Mouse (Mus musculus): Measurements from ENCODE around the gene Acaca. TPM values are rescaled to one million over a fixed set of nuclear protein-coding genes. Genes with fewer than 3 reads are reported as not detected.
"Not testable (repeated sequence)": the region's sequence is repeated elsewhere in the genome, so short reads cannot be mapped to it uniquely, and the experiment has no call there.

Acaca gene
- polyA plus RNA-seq, 1 experiment = 43.7 TPM

DNA sequence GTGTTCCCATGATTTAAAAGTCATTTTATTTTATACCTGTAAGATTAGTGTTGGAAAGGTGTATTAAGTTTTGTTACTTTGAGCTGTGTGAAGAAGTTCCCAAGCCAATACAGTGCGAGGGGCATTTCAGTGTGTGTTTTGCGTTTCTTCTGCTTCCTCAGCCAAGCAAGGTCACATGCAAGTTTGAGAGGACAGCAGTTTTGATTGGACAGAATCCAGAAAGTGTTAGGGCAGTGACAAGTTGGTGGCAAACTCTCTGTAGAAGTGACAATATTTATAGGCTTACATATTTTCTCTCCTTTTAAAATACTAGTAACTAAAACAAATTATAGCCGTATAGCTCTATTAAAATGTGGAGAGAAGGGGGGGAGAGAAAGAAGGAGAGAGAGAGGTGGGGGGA, 161.3 kb downstream of the Acaca start:
- no peak for DNase-seq (ENCODE audit: low read depth)
- no peak for TF ChIP-seq POLR2A (IDR thresholded peaks at IDR 0.05; ENCODE audit: borderline replicate concordance, extremely low read depth, insufficient read depth, insufficient read length, poor library complexity, severe bottlenecking)
- no peak for TF ChIP-seq CTCF (IDR thresholded peaks at IDR 0.05; ENCODE audit: borderline replicate concordance, extremely low read depth, insufficient read depth, insufficient read length)

DNA sequence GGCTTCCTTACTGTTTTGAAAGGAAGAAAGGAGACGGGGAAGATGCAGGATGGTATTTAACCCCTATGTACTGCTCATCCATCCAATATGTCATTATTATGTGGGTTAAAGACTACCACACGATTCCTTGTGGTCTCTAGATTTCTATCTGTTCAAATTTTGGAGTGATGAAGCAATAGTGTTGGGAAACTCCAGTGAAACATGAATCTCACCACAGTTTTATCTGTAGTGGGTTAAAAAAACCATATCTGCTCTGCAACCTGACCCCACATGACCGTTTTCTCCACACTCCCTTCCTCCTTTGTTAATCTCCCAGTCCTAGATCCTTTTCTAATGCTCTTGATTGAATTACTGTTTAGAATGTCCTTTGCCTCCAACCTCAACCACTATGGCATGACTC, 163.1 kb downstream of the Acaca start:
- DNase-seq (ENCODE audit: low read depth) = no peak

DNA sequence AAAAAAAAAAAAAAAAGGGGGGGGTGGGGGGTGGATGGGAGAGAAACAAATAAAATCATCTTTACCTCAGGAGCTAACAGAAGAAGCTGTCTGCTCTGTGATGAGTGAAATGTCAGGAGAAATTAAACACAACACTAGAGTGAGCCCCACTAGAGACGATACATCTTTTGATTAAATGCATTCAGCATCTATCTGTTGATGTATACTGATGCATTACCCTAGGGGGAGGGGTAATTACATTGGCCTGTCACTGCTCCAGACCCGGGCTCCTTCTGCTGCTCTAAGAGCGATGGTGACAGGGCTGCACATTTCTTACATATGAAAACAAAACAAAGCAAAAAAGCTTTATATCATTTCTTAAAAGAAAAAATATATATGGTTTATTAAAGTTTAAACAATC, 163.8 kb downstream of the Acaca start:
- no peak for TF ChIP-seq POLR2A (IDR thresholded peaks at IDR 0.05; ENCODE audit: borderline replicate concordance, extremely low read depth, insufficient read depth, insufficient read length, poor library complexity, severe bottlenecking)
- TF ChIP-seq CTCF (IDR thresholded peaks at IDR 0.05; ENCODE audit: borderline replicate concordance, extremely low read depth, insufficient read depth, insufficient read length) = no peak
- peak; percentile 59 for DNase-seq (ENCODE audit: low read depth)

More for the DNA sequence above, 163.1 kb downstream of the Acaca start:
- TF ChIP-seq POLR2A (IDR thresholded peaks at IDR 0.05; ENCODE audit: borderline replicate concordance, extremely low read depth, insufficient read depth, insufficient read length, poor library complexity, severe bottlenecking) (no peak), CTCF (IDR thresholded peaks at IDR 0.05; ENCODE audit: borderline replicate concordance, extremely low read depth, insufficient read depth, insufficient read length) (no peak)

DNA sequence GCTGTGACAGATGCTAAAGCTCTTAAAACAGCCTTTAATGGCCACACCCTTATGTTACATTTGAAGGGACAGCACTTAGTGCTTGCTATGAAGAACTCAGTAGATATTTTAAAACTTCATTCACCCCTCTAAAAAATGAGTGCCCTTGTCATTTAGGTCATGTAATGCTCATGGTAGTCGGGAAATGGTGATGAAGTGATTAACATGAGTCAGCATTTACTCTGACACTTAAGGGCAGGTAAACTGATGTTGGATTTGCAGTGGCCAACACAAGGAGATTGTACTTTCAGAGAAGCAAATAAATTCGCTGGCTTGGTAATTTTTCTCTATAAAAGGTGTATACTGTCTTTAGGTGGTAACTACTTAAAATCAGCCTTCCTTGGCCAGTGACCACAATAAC, 166.9 kb downstream of the Acaca start:
- no peak for TF ChIP-seq CTCF (IDR thresholded peaks at IDR 0.05; ENCODE audit: borderline replicate concordance, extremely low read depth, insufficient read depth, insufficient read length)
- TF ChIP-seq POLR2A (IDR thresholded peaks at IDR 0.05; ENCODE audit: borderline replicate concordance, extremely low read depth, insufficient read depth, insufficient read length, poor library complexity, severe bottlenecking) = no peak
- no peak for DNase-seq (ENCODE audit: low read depth)

DNA sequence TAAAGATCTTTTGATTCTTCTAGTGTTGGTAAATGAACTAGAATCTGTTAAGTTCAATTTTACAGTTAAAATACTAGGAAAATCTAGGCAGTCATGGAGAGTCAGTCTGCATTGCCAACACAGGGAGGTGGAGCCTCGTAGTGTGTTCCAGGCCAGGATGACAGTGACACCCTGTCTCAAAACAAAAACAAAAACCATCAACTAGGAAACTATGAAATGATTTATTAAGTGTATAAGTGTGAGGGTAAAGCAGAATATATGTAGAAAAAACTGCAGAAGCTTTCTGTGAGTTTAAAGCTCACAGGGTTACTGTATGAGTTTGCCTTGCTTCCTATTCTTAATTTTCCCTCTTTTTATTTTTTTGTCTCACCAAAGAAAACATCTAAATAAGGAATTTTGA, 176.0 kb downstream of the Acaca start:
- no peak for DNase-seq (ENCODE audit: low read depth)
- TF ChIP-seq POLR2A (IDR thresholded peaks at IDR 0.05; ENCODE audit: borderline replicate concordance, extremely low read depth, insufficient read depth, insufficient read length, poor library complexity, severe bottlenecking) (no peak), CTCF (IDR thresholded peaks at IDR 0.05; ENCODE audit: borderline replicate concordance, extremely low read depth, insufficient read depth, insufficient read length) (no peak)

DNA sequence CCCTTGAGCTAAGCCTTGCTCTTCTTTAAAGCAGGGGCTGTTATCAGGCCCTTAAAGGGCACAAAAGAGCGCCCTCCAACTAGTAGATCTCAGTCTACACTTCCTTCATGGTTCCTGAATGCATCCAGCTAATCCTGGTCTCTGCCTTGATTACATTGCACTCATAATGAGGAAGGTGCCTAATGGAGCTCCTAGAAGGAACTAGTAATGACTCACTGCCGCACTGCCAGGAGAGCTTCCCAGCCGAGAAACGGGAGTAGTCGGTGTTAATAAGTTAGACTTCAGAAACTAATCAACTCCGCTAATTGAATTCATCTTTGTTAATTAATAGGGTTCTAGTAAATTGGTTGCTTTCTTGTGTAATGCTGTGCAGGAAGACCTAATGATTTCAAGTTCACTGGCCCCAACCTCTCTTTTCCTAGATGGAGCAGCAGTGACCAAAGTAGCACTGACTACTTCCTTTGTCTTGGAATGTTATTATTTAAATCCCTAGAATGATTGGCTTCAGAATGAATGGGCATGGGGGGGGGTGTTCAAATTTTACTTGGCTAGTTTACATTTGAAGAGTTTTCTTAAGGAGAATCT, 176.8 kb downstream of the Acaca start:
- DNase-seq (ENCODE audit: low read depth) = peak; percentile 77
- no peak for TF ChIP-seq CTCF (IDR thresholded peaks at IDR 0.05; ENCODE audit: borderline replicate concordance, extremely low read depth, insufficient read depth, insufficient read length)
- no peak for TF ChIP-seq POLR2A (IDR thresholded peaks at IDR 0.05; ENCODE audit: borderline replicate concordance, extremely low read depth, insufficient read depth, insufficient read length, poor library complexity, severe bottlenecking)

DNA sequence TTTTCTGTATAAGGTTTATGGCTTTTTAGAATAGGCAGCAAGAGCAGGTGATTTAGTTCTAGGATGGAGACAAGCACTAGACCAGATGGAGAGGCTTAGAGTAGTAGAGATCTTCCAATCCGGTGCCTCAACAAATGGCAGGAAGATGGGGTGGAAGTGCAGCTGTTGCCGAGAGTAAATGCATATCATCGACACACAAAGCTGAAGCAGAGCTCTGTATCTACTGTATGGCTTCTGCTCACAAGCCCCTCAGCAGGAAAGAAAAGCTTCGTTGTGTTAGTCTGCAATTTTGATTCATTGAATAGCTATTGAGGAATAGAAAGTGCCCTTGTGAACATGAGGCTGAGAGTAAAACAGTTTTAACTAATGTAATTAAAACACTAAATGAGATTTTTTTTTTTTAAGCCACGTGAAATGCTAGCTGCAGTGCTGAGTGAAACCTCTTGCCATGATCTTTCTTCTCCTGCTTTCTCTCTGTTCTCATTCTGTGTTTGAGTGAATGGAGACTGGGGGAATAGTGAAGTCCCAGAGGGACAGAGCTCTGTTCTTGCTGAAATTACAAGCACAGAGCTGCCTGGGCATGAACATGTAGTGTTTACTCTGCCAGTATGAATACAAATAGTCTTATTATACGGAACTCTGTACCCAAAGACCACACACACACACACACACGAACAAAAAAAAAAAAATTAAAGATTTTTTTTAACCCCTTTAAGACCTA, 194.7 kb downstream of the Acaca start:
- DNase-seq (ENCODE audit: low read depth) = peak; percentile 85
- TF ChIP-seq POLR2A (IDR thresholded peaks at IDR 0.05; ENCODE audit: borderline replicate concordance, extremely low read depth, insufficient read depth, insufficient read length, poor library complexity, severe bottlenecking) = no peak
- no peak for TF ChIP-seq CTCF (IDR thresholded peaks at IDR 0.05; ENCODE audit: borderline replicate concordance, extremely low read depth, insufficient read depth, insufficient read length)

DNA sequence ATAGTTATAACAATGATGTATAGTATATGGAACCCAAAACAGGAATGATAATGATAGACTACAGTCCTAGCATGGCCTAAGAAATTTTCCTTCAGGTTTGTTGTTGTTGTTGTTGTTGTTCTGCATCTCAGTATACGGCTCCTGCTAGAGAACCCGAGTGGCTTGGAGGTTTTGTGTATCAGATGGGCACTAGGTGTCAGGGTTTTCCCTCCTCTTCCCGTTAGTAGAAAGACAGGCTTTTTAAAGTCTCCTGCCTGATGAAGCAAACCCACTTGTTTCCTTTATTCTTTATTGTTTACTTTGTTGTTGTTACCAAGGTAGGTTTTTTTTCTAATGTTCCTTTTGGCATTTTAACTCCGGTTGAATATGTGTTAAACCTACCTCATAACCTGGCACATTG, 197.6 kb downstream of the Acaca start:
- TF ChIP-seq CTCF (IDR thresholded peaks at IDR 0.05; ENCODE audit: borderline replicate concordance, extremely low read depth, insufficient read depth, insufficient read length) (no peak), POLR2A (IDR thresholded peaks at IDR 0.05; ENCODE audit: borderline replicate concordance, extremely low read depth, insufficient read depth, insufficient read length, poor library complexity, severe bottlenecking) (no peak)
- peak; percentile 44 for DNase-seq (ENCODE audit: low read depth)

DNA sequence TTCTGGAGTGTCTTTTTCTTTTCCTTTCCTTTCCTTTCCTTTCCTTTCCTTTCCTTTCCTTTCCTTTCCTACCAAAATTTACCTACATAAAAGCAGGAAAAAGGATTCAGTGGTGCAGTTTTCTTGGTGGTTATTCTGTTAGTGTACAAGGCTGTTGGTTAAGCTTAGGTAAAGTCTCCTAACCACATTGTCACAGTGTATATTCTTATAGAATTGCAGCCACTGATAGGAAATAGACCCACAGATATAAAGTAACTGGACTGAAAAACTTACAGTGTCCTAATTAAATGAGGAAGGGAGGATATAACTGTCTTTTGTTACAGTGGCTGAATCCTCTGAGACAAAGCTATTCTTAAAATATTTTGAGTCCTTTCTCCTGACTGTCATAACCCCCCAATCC, 202.9 kb downstream of the Acaca start:
- TF ChIP-seq CTCF (IDR thresholded peaks at IDR 0.05; ENCODE audit: borderline replicate concordance, extremely low read depth, insufficient read depth, insufficient read length) (no peak), POLR2A (IDR thresholded peaks at IDR 0.05; ENCODE audit: borderline replicate concordance, extremely low read depth, insufficient read depth, insufficient read length, poor library complexity, severe bottlenecking) (no peak)
- DNase-seq (ENCODE audit: low read depth) = no peak

DNA sequence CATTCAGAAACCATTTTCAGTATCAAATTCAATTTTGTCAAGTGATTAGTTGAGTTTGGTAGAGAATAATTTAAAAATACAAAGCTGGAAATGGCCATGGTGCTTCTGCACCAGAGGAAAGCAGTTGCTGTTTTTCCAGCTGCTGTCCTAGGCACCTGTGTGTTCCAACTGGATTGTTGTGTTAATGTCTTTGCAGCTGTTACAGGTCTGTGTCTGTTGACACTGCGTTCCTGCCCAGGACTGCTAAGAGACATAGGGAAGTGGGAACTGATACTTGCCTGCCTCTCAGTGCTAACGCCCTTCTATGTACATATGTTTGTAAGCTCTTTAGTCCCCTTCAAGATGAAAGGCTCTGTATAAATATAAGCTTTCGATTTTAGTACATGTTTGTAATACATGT, 203.4 kb downstream of the Acaca start:
- no peak for DNase-seq (ENCODE audit: low read depth)
- TF ChIP-seq CTCF (IDR thresholded peaks at IDR 0.05; ENCODE audit: borderline replicate concordance, extremely low read depth, insufficient read depth, insufficient read length) (no peak), POLR2A (IDR thresholded peaks at IDR 0.05; ENCODE audit: borderline replicate concordance, extremely low read depth, insufficient read depth, insufficient read length, poor library complexity, severe bottlenecking) (no peak)

DNA sequence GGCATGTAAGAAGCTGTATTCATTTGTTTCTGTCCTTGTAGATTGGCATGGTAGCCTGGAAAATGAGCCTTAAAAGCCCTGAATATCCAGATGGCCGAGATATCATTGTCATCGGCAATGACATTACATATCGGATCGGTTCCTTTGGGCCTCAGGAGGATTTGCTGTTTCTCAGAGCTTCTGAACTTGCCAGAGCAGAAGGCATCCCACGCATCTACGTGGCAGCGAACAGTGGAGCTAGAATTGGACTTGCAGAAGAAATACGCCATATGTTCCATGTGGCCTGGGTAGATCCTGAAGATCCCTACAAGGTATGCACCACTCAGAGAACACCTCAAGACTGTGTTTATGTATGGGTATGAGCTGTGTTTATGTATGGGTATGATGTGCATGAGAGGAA, 208.8 kb downstream of the Acaca start:
- not testable (repeated sequence) for DNase-seq (ENCODE audit: low read depth)

DNA sequence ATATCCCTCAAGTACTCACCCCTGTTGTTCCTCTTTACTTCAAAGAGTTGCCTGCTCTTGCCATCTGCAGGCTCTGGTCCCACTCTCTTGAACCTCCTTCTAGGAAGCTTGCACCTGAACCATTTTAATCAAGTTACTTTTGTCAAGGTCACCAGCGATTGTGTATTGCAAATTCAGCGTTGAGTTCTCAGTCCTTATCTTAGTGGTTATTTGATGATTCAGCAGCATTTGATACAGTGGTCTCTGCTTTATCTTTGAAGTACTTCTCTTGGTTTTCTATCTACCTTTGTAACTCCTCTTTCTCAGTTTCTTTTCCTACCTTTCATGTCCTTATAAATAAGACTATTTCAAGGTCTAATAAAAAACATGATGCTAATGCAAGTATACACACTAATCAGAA, 211.2 kb downstream of the Acaca start:
- no peak for DNase-seq (ENCODE audit: low read depth)
- TF ChIP-seq CTCF (IDR thresholded peaks at IDR 0.05; ENCODE audit: borderline replicate concordance, extremely low read depth, insufficient read depth, insufficient read length) (no peak), POLR2A (IDR thresholded peaks at IDR 0.05; ENCODE audit: borderline replicate concordance, extremely low read depth, insufficient read depth, insufficient read length, poor library complexity, severe bottlenecking) (no peak)

Data from brain, embryonic 14.5 days (tissue).